Mouse (Mus musculus): Measurements from ENCODE around the gene Prr14.
"Not testable (repeated sequence)": the region's sequence is repeated elsewhere in the genome, so short reads cannot be mapped to it uniquely, and the experiment has no call there.

Gene Prr14

DNA sequence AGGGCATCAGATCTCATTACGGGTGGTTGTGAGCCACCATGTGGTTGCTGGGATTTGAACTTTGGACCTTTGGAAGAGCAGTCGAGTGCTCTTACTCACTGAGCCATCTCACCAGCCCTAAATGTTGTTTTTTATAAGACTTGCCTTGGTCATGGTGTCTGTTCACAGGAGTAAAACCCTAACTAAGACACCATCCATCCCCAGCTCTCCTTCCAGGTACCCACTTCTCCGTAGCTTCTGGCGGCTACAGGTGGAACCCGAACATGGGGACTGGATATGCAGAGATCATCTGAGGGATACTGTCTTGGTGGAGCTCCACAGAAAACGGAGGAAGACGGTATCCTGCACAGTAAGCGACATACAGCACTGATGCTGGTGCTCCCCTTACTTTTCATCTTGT, at the start of gene Prr14:
Gene Prr14, plus strand, starts transcription at position 301 of the 400 bp plus-strand sequence.
- not testable (repeated sequence) for DNase-seq (ENCODE audit: low spot score in 2 of 2)

DNA sequence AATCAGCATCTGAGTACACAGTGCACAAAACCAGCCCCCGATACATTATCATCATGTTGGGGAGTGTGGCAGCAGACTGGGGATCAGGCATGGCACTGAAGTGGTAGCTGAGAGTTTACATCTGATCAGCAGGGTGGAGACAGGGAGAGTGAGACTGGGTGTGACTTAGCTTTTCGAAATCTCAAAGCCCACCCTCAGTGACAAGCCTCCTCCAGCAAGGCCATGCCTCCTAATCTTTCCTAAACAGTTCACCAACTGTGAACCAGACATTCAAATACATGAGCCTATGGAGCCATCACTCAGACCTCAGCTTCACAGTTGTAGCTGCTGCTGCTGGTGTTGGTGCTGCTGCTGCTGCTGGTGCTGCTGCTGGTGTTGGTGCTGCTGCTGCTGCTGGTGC, 48.0 kb upstream of the Prr14 start:
- DNase-seq (ENCODE audit: low spot score in 2 of 2), result no peak

DNA sequence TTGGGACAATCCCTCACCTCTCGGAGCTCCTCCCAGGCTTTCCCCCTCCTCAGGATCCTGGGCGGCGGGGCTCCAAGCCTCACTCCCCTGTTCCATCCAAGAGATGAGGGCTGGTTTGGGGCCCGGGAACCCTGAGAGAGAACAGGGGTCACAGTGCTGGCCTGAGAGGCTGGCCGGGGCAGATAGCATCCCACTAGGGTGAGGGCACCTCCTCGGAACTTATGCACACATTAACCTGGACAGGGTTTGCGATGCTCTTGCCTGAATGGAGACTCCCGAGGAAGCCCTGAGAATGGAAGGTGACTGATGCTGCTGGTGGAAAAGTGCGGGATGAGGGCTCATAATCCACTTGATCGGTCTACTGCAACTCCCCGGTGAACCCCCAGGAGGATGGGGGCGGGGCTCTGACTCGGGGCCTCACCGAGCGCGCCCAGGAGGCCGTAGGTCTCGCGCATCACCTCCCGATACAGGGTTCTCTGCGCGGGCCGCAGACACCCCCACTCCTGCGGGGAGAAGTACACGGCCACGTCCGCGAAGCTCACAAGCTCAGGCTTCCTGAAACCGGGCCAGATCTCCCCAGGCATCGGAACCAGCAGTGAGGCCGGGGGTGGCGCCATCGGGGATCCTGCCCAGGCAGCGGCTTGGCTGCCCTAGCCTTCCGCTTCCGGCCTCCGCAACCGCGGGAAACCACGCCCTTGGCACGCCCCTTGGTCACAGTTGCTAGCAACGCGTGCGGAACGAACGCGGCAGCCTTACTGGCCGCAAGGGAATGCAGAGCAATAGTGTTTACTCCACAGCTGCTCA, 37.8 kb upstream of the Prr14 start, which contains the start of gene Zfp688:
Gene Zfp688, minus strand, starts transcription at position 681 of the 804 bp plus-strand sequence.
- peak; percentile 91 to 92 for DNase-seq (ENCODE audit: low spot score in 2 of 2)

DNA sequence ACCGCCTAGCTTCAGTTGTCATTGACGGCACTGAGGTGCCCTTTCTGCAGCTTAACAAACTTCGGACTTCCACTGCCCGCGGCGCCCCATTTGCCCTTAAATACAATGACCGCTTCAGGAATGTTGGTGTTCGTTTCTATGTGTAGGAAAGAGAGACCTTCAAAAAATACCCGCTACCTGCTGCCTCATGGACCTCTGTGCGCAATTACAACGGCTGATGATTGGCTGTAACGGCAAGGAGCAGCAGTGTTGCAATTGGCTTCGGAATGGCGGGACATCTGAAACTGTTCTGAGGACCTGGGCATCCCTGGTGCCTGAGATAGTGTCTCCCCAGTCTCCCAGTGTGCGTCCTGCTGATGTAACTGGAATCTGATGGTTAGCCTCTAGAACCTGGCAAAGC, 37.2 kb upstream of the Prr14 start:
- peak; percentile 42 to 43 for DNase-seq (ENCODE audit: low spot score in 2 of 2)

DNA sequence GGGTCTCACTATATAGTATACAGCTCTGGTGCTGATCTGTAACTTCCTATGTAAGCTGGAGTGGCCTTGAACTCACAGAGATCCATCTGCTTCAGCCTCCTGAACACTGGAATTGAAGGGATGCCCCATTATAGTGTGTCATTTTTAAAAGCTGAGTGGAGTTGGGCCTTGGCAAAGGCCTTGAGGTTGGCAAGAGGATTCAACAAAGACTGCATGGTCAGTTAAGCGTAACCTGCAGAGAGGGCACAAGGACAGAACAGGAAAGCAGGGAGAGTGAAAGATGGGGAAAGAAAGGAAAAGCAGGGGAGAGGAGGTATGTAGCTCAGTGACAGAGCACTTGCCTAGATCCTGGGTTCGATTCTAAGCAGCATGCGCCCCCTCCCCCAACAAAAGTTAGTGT, 34.1 kb upstream of the Prr14 start:
- no peak for DNase-seq (ENCODE audit: low spot score in 2 of 2)

DNA sequence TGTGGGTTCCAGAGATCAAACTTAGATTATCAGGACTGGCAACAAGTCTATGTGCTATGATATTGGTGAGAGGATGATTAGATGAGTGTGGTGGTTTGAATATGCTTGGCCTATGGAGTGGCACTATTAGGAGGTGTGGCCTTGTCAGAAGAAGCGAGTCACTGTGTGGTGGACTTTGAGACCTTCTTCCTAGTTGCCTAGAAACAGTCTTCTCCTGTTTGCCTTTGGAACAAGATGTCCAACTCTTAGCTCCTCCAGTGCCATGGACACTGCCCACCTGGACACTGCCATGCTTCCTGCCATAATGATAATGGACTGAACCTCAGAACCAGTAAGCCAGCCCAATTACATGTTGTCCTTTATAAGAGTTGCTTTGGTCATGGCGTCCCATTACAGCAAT, 33.5 kb upstream of the Prr14 start:
- DNase-seq (ENCODE audit: low spot score in 2 of 2), result no peak

DNA sequence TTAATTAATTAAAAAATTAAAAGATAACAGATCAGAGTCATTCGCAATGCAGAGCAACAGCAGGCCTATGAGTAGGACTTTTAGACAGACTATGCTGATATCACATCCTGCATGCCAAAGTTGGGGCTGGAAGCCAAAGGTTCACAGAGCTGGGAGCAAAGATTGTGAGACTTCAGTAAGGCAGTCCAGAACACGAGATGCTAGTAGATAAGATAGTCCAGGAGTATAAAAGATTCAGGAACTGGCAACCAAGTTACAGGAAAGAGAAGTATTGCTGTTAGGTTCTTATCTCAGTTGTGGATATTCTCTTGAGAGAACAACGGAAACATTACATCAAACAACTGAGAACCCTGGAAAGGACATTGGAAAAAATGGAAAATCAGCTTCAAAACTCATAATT, 33.1 kb upstream of the Prr14 start:
- no peak for DNase-seq (ENCODE audit: low spot score in 2 of 2)

DNA sequence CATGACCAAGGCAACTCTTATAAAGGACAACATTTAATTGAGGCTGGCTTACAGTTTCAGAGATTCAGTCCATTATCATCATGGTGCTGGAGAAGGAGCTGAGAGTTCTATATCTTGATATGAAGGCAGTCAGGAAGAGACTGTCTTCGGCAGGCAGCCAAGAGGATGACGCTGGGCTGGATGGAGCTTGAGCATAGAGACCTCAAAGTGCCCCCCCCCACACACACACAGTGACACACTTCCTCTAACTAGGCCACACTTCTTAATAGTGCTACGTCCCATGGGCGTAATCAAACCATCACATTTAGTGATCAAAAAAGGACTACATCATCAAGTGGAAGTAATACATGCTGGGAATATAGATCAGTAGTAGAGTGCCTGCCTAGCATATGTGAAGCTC, 24.2 kb upstream of the Prr14 start:
- no peak for DNase-seq (ENCODE audit: low spot score in 2 of 2)

DNA sequence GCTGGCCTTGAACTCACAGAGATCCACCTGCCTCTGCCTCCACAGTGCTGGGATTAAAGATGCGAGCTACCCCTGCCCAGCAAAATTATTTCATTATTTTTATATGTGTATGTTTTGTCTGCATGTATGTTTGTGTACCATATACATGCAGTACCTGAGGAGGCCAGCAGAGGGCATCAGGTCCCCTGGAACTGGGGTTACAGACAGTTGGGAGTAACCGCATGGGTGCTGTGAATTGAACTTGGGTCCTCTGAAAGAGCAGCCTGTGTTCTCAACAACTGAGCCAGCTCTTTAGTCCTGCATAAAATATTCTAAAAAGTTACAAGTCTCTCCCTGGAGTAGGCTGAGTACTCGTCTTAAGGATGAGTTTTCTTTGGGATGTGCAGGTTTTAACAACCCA, 21.7 kb upstream of the Prr14 start:
- DNase-seq (ENCODE audit: low spot score in 2 of 2), result no peak

DNA sequence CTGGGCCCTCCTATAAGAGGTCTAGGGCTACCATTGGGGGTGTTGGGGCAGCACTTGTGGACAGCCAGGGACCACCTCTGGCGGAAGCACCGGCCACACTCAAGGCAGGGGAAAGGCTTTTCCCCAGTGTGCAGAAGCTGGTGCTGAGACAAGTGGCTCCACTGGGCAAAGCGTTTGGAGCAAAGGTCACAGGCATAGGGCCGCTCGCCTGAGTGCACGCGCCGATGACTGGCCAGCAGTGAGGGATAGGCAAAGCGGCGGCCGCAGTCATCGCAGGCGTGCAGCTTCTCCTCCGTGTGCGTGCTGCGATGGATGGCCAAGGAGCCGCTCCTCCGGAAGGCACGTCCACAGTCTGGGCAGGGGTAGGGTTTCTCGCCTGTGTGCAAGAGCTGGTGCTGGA, 15.4 kb upstream of the Prr14 start:
- no peak for DNase-seq (ENCODE audit: low spot score in 2 of 2)

DNA sequence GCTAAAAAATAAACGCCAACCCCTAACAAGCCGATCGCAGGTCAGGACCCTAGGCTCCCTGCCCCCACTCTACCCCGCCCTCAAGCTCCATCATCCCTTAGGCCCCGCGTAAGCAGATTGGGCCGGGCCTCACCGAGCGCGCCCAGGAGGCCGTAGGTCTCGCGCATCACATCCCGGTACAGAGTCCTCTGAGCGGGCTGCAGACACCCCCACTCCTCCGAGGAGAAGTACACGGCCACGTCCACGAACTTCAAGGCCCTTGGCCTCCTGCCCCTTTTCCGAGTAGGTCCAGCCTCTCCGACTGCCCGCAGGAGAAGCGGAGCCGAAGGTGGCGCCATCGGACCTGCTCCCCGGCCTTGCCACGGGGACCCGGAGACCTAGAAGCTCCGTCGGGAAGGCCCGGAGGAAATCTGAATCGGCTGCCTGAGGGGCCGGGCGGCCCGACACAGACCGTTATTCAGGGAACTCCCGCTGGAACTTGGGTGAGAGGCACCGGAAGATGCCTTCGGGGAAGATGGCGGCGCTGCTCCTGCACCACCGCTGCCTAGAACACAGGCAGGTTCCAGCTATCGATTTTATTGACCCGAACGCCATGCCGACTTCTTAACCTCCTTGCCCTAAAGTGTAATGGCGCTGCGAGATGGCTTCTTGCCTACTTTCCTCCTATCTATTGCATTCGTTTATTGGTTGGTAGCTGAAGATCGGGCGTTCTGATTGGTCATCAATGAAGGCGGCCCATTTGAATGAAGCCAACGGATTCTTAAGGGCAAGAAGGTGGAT, 10.7 kb upstream of the Prr14 start, which contains the start of gene Zfp689:
Gene Zfp689, minus strand, starts transcription at position 638 of the 780 bp plus-strand sequence.
- DNase-seq (ENCODE audit: low spot score in 2 of 2), result peak; percentile 95 to 98

DNA sequence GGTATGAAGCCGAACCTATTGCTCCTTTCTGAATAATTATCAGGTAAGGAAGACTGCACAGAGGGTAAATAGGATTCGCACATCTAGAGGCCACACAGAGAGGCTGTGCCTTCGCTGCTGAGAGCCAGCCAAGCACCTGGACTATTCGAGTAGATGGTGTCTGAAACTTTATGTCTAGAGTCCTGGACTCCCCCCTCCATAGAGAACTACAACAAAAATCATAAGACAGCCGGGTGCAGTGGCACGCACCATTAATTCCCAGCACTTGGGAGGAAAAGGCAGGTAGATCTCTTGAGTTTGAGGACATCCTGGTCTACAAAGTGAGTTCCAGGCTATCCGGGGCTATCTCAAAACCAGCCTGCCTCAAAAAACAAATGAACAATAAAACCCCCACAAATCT, 9.4 kb upstream of the Prr14 start:
- DNase-seq (ENCODE audit: low spot score in 2 of 2), result no peak

DNA sequence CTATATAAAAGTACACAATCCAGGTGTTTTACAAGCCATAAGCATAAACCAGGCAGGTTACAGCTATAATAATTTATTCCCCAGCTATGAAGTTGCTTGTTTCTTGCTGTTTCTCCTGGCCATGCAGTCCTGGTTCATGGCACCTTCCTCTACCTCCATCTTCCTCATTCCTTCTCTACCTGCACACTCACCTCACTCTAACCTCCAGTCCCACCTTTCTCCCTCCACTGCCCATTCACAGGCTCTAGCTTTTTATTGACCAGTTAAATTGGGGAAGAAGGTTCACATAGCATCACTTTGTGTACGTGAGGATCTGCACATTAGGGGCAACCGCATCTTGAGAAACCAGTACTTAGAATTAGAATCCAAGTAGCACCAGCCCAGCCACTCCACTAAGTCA, 6.4 kb upstream of the Prr14 start:
- no peak for DNase-seq (ENCODE audit: low spot score in 2 of 2)

DNA sequence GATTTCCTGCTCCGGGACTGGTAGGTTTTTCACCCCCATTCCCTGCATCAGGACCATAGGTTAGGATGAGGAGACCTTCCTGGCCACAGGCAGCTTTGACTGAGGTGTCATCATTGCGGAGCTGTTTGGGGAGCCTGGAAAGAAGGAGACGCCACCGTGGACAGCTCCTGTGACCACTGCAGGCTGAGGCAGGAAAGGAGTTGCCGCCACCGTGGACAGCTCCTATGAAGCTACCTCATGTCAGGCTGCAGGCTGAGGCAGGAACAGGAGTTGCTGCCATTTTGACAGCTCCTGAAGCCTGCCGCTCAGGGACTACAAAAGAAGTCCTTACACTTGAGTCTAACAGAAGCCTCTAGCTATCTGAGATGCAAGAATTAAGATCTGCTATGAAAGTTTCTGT, 4.5 kb upstream of the Prr14 start:
- DNase-seq (ENCODE audit: low spot score in 2 of 2), result no peak

DNA sequence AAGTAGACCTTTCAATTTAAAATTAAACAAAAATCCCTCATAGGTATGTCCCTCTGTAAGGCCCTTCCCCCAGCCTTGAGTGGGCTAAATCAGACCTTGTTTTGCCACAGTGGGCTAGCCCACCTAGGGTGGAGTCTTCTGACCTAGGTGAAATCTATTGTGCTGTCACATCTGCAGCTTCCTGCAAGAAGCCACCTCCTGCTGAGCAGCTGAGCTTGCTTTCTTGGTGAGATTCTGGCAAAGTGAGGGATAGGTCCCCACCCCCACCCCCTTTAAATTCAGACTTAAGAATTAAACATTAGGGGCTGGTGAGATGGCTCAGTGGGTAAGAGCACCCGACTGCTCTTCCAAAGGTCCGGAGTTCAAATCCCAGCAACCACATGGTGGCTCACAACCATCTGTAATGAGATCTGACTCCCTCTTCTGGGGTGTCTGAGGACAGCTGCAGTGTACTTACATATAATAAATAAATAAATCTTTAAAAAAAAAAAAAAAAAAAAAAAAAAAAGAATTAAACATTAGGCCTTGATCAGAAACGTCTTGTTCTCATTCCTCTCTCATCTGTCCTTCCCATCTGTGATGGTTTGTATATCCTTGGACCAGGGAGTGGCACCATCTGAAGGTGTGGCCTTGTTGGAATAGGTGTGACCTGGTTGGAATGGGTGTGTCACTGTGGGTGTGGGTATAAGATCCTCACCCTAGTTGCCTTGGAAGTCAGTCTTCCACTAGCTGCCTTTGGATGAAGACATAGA, 864 bp upstream of the Prr14 start:
- not testable (repeated sequence) for DNase-seq (ENCODE audit: low spot score in 2 of 2)

DNA sequence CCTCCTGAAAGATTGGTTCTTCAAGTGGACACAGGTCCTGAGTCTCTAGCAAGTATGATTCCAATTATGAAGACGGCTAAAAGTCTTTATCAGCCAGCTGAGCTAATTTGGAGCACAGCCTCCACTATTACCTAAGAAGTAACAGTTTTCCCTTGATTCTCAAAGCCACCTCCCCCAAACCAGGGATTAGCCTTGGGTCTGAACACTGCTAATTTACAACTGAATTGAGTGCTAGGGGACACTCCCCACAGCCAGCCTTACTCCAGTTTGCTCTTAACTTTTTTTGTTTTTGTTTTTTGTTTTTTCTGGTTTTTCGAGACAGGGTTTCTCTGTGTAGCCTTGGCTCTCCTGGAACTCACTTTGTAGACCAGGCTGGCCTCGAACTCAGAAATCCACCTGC, 5.8 kb downstream of the Prr14 start:
- no peak for DNase-seq (ENCODE audit: low spot score in 2 of 2)

DNA sequence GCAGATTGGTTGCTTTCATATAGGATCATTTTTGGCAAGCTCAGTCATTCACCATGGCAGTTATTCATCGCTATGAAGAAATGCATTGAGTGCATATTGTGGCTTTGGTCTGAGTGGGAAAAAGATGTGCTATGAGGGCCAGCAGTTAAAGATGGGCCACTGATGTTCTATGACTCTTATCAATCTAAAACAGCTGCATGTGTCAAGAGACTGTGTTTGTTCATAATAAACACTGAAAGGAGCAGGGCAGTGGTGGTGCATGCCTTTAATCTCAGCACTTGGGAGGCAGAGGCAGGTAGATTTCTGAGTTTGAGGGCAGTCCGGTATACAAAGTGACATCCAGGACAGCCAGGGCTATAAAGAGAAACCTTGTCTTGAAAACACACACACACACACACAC, 6.3 kb downstream of the Prr14 start:
- DNase-seq (ENCODE audit: low spot score in 2 of 2), result not testable (repeated sequence)

DNA sequence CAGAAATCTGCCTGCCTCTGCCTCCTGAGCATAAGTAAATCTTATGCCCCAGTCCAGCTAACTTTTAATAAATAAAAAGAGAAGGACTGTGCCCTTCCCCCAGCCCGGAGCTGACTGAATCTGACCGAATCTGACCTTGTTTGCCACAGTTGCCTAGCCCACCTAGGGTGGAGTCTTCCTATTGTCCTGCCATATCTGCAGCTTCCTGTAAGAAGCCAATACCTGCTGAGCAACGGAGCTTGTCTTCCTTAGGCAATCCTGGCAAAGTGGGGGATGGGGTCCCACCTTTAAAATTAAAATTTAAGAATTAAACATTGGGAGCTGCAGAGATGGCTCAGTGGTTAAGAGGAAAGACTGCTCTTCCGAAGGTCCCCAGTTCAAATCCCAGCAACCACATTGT, 7.2 kb downstream of the Prr14 start:
- DNase-seq (ENCODE audit: low spot score in 2 of 2), result no peak

DNA sequence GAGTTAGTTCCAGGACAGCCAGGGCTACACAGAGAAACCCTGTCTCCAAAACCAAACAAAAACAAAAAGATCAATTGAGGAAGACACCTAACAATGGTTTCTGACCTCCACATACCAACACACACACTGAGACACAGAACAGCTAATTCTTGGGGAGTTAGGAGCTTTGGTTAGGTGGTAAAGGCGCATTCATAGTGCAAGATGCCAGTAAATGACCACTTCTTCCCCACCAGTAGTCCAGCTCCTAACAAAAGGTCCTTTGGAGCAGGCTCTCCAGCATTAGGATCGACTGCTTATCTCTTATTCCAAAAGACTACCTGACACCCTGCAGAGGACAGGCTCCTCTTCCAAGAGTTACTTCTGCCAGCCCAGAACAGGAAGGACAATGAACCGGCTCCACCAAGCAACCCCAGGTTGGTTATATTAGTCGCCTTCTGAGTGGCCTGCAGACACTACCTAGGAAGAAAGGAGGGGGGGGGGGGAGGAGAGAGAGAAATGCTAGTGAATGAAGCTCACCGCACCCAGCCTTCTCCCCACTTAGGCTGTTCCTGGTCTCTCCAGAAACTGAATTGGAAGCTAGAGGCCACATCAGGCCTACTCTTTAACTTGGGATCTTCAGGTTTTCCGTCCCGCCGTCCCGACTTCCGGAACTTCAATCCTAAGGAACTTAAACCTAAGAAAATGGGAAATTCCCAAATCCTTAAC, 10.8 kb downstream of the Prr14 start:
- DNase-seq (ENCODE audit: low spot score in 2 of 2), result no peak

DNA sequence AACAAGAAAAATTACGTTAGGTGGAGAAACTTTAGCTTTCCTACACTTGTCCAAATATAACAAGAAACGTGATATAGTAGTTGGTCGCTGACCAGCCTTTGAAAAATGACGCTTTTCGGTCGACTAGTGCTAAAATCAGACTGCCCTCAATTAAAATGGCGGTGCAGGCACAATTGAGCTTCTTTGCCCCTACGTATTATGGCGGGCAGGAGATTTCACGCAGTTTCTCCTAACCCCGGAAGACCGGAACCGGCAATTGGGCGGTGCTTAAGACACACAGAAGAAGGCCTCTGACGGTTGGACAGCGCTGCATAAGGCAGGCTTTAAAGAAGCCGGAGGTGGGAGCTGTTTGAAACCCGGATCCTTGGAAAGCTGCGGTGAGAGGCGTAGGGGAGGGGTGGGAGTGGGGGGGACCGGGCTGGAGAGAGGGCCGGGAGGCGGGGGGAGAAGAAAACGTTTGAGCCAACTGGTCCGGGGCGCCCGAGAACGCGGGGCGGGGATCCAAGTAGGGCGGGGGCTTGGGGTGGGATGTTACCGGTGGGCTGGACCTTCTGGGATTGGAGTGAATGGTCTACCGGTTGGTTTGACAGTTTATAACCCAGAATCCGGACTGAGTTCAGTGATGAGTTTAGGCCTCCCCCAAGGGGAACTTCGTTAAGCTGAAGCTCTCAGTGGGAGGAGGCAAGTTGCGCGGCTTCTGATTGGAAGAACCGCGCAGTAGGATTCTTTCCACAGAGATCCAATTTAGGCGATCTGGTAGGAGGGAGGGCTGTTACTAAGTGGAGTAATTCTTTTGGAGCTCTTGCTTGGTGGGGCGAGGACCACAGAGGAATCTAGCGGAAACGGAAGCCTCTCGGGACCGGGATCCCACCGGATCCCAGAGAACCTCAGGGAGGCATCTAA, 11.6 kb downstream of the Prr14 start:
- DNase-seq (ENCODE audit: low spot score in 2 of 2), result peak; percentile 91 to 97

DNA sequence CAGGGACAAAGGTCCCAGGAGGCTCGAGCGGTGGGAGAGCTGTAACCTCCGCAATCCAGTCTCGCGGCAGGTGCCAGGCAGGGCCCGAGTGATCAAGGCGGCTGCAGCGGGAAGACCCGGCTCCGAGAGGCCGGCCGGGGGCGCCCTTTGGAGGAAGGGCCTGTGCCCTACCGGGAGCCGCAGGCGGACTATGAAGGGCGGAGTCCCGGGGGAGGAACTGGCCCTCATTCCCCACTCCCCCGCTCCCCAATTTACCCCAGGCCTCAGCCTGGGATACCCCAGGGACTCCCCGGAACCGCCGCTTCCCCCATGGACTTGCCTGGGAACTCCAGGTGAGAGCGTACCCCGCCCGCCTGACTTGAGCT, 12.2 kb downstream of the Prr14 start:
- no peak for DNase-seq (ENCODE audit: low spot score in 2 of 2)
